Mouse (Mus musculus): ENCODE results near the gene Dnah12. TPM values are rescaled to one million over a fixed set of nuclear protein-coding genes. Genes with fewer than 3 reads are reported as not detected.

Dnah12 gene
- total RNA-seq, 2 experiments from 2014 or later, result 0.03 TPM

Small RNA genes lying within 50 kb of the gene (microRNA-seq; reads per million reads assigned to microRNA genes)
- gene Mir7672 (ENCODE audit: borderline number of aligned reads in 2 of 2), result 0.72 to 1.3 reads per million in 2 experiments

Other genes with a start within 250 kb of the Dnah12 start
- gene Slmap, start 158.3 kb upstream of the Dnah12 start, total RNA-seq (2021), result 100 to 1,000 TPM; 283 to 332 TPM
- 10 to 100 TPM; 16.3 TPM for gene Dennd6a, start 119.4 kb upstream of the Dnah12 start, total RNA-seq (2021)
- gene Arf4, start 55.2 kb upstream of the Dnah12 start, total RNA-seq (2021), result 10 to 100 TPM; 66.7 to 78.0 TPM
- gene Pde12, start 23.4 kb upstream of the Dnah12 start, total RNA-seq (2021), result 1 to 10 TPM; 4.5 to 4.6 TPM
- 10 to 100 TPM; 89.6 to 92.3 TPM for gene Asb14, start 201.3 kb downstream of the Dnah12 start, total RNA-seq (2021)

All from heart, postnatal 36 days (tissue).